Mouse (Mus musculus): ENCODE data around the gene Chd4. TPM values are rescaled to one million over a fixed set of nuclear protein-coding genes. Genes with fewer than 3 reads are reported as not detected.

The Chd4 gene
- total RNA-seq, 2 experiments from 2014 or later, result 173 to 175 TPM

- no peak for DNase-seq
- intact Hi-C loops (cut with DNase I), result no loop called here
Observed at GRCm38 (mm10) chr6:125132470-125132869, 36.7 kb downstream of the Chd4 start.

- no peak for DNase-seq
- intact Hi-C loops (cut with DNase I), result no loop called here
Observed at GRCm38 (mm10) chr6:125137002-125137671, 41.4 kb downstream of the Chd4 start.

GRCm38 (mm10) chr6:125139747-125140146, 44.0 kb downstream of the Chd4 start:
- intact Hi-C loops (cut with DNase I), result no loop called here
- no peak for DNase-seq

- intact Hi-C loops (cut with DNase I), result no loop called here
- no peak for DNase-seq
Observed at GRCm38 (mm10) chr6:125142436-125142835, 46.7 kb downstream of the Chd4 start.

GRCm38 (mm10) chr6:125143128-125143527, 47.3 kb downstream of the Chd4 start:
- intact Hi-C loops (cut with DNase I), result no loop called here
- no peak for DNase-seq

- intact Hi-C loops (cut with DNase I), result no loop called here
Observed at GRCm38 (mm10) chr6:125143904-125144303, 48.1 kb downstream of the Chd4 start.

GRCm38 (mm10) chr6:125145001-125145400, 49.2 kb downstream of the Chd4 start, which contains the start of gene Iffo1:
TSS of gene Iffo1 (plus strand) at chr6:125145241.
- intact Hi-C loops (cut with DNase I), result loop anchor here (5.0 kb wide), 1 partner anchor 122 kb away; no protein-coding TSS in a partner anchor
- DNase-seq, result peak; percentile 93

More at GRCm38 (mm10) chr6:125143904-125144303, 48.1 kb downstream of the Chd4 start:
- DNase-seq, result no peak

- peak; percentile 40 for DNase-seq
- intact Hi-C loops (cut with DNase I), result loop anchor here (5.0 kb wide), 1 partner anchor 122 kb away; no protein-coding TSS in a partner anchor
Observed at GRCm38 (mm10) chr6:125145479-125145951, 49.7 kb downstream of the Chd4 start.

- intact Hi-C loops (cut with DNase I), result loop anchor here (5.0 kb wide), 1 partner anchor 121 kb away; no protein-coding TSS in a partner anchor
- no peak for DNase-seq
Observed at GRCm38 (mm10) chr6:125146148-125146547, 50.4 kb downstream of the Chd4 start.

- peak; percentile 45 for DNase-seq
- intact Hi-C loops (cut with DNase I), result loop anchor here (5.0 kb wide), 1 partner anchor 121 kb away; no protein-coding TSS in a partner anchor
Observed at GRCm38 (mm10) chr6:125146797-125147196, 51.0 kb downstream of the Chd4 start.

GRCm38 (mm10) chr6:125147329-125147728, 51.5 kb downstream of the Chd4 start:
- DNase-seq, result no peak
- intact Hi-C loops (cut with DNase I), result loop anchor here (5.0 kb wide), 1 partner anchor 120 kb away; no protein-coding TSS in a partner anchor

- no peak for DNase-seq
- intact Hi-C loops (cut with DNase I), result loop anchor here (5.0 kb wide), 1 partner anchor 119 kb away; no protein-coding TSS in a partner anchor
Observed at GRCm38 (mm10) chr6:125148251-125148925, 52.6 kb downstream of the Chd4 start.

- DNase-seq, result peak; percentile 71
- intact Hi-C loops (cut with DNase I), result loop anchor here (5.0 kb wide), 1 partner anchor 118 kb away; no protein-coding TSS in a partner anchor
Observed at GRCm38 (mm10) chr6:125148926-125149568, 53.3 kb downstream of the Chd4 start.

- DNase-seq, result no peak
- intact Hi-C loops (cut with DNase I), result loop anchor here (5.0 kb wide), 1 partner anchor 118 kb away; no protein-coding TSS in a partner anchor
Observed at GRCm38 (mm10) chr6:125149569-125149950, 53.8 kb downstream of the Chd4 start.

- intact Hi-C loops (cut with DNase I), result no loop called here
Observed at GRCm38 (mm10) chr6:125152212-125153017, 56.6 kb downstream of the Chd4 start.

GRCm38 (mm10) chr6:125153018-125153389, 57.2 kb downstream of the Chd4 start:
- no peak for DNase-seq
- intact Hi-C loops (cut with DNase I), result no loop called here

More at GRCm38 (mm10) chr6:125152212-125153017, 56.6 kb downstream of the Chd4 start:
- no peak for DNase-seq

GRCm38 (mm10) chr6:125153682-125154081, 57.9 kb downstream of the Chd4 start:
- intact Hi-C loops (cut with DNase I), result no loop called here
- DNase-seq, result no peak

GRCm38 (mm10) chr6:125154550-125154949, 58.8 kb downstream of the Chd4 start:
- intact Hi-C loops (cut with DNase I), result no loop called here
- DNase-seq, result no peak

GRCm38 (mm10) chr6:125155262-125155661, 59.5 kb downstream of the Chd4 start:
- intact Hi-C loops (cut with DNase I), result no loop called here
- DNase-seq, result no peak

GRCm38 (mm10) chr6:125156491-125156890, 60.7 kb downstream of the Chd4 start:
- no peak for DNase-seq
- intact Hi-C loops (cut with DNase I), result no loop called here

Data from left cerebral cortex, postnatal 4 days (tissue).